Mouse (Mus musculus) embryonic stem cell, embryonic (primary cell): ENCODE data around the gene Tmem54.

Source experiments
- CTCF ChIA-PET, 4 experiments: fragments of 300-600 bp in 2 of 4; fragments of 350-600 bp in 2 of 4; sonication (Branson Sonifier 250); formaldehyde crosslinking; loops; one replicate each; lab custom pipeline; 2022; ENCODE audit warnings: inconsistent platforms in 2 of 4; lab: Charles Lee
- POLR2A ChIA-PET, 4 experiments: fragments of 300-600 bp in 2 of 4; fragments of 350-600 bp in 2 of 4; sonication (Branson Sonifier 250); formaldehyde crosslinking; loops; one replicate each; lab custom pipeline; 2022; ENCODE audit warnings: antibody characterized with exemption in 4 of 4, inconsistent platforms in 1 of 4; lab: Charles Lee

Gene Tmem54

DNA sequence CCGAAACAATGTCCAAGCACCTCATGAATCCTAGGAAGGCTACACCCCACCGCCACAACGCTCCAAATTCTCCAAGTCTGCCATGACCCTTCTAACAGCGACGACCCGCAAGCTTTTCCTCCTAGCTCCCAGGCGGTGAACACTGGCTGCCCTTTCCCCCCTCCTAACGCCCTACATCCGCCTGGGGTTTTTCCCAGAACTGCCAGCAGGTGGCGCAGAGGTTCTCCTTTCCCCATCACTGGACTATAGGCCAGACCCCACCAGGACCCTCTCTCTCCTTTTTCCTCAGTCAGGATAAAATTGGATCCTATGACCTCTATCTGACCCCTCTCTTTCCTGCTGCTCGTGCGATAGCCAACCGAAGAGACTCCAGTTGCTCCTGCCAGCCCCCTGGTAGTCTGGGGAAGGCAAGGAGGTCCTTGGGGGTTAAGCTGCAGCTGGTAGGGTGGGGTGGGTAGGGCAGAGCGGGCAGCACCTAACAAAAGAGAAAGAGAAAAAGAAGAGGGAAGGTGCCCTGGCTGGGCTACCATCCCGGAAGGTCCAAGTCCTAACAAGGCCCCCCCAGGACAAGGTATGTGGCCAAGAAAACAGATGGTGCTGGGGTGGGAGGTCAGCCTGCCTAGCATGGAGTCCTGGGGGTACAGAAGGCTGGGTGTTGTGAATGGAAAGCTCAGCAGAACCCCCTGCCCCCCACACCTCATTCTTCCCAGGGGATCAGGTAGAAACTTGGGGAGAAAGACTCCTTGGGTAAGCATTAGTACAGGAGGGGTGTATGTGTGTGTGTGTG is 29.6 kb downstream of the Tmem54 start:
- CTCF ChIA-PET: interaction anchor here (0.6 to 4.1 kb wide), 56 partner anchors 8 to 518 kb away, joined by 3 to 23 read pairs (median 4); partner anchors contain the start of genes Hpca (in 3 of the 4), Bsdc1 (in 1 of the 4), S100pbp (in 1 of the 4) and Yars (in 1 of the 4)
- POLR2A ChIA-PET: interaction anchor here (0.6 to 1.9 kb wide), 25 partner anchors 9 to 506 kb away, joined by 3 to 8 read pairs (median 4); partner anchors contain the start of genes Rnf19b (in 1 of the 4) and Txlna (in 1 of the 4)

DNA sequence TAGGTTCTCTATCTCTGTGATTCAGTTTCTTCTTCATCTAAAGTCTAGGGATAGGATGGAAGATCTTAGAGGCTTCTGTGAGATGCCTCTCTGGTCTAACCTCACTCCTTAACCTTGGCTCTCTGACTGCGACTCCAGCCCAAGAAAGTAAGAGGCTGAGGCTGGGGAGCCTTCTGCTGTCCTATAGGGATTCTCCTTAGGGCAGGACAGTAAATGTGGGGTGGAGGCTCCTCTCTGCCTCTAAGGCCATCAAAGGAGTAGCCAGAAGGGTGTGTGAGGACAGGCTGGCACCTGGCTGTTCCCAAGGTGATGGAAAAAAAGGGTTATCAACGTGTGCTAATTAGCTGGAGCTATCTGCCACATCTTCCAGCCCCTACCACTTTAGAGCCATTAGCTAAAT is 30.3 kb downstream of the Tmem54 start:
- POLR2A ChIA-PET: interaction anchor here in 3 of 4 experiments (1.3 to 1.9 kb wide), 5 partner anchors 10 to 78 kb away, joined by 4 to 8 read pairs (median 5); partner anchors contain the start of gene Rnf19b (in 1 of the 3)
- CTCF ChIA-PET: interaction anchor here (0.5 to 4.1 kb wide), 20 partner anchors 8 to 375 kb away, joined by 3 to 23 read pairs (median 6); partner anchors contain the start of genes Hpca (in 3 of the 4), S100pbp (in 1 of the 4) and Yars (in 1 of the 4)

DNA sequence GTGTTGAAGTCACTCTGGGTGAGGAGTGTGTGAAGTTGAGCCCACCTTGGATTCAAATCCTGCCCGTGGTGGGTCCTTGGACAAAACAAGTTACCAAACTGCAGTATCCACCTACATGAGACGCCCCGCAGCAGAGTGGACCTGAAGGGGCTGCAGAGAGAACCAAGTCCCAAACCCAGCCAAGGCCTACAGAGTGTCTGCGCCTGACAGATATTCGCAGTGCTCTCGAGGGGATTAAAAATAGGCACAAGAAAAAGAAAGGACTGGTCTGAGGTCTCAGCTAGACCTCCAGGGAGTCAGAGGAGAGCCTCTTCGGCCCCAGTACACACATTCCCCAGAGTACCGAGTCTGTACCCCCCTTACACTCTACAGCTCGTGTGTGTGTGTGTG is 30.8 kb downstream of the Tmem54 start:
- CTCF ChIA-PET: interaction anchor here in 3 of 4 experiments (0.5 to 4.1 kb wide), 6 partner anchors 11 to 375 kb away, joined by 3 to 23 read pairs (median 4); no protein-coding TSS in a partner anchor
- POLR2A ChIA-PET: interaction anchor here in 2 of 4 experiments (0.6 to 1.9 kb wide), 4 partner anchors 23 to 179 kb away, joined by 3 to 4 read pairs (median 4); partner anchors contain the start of genes Rnf19b (in 1 of the 2), S100pbp (in 1 of the 2) and Yars (in 1 of the 2)

DNA sequence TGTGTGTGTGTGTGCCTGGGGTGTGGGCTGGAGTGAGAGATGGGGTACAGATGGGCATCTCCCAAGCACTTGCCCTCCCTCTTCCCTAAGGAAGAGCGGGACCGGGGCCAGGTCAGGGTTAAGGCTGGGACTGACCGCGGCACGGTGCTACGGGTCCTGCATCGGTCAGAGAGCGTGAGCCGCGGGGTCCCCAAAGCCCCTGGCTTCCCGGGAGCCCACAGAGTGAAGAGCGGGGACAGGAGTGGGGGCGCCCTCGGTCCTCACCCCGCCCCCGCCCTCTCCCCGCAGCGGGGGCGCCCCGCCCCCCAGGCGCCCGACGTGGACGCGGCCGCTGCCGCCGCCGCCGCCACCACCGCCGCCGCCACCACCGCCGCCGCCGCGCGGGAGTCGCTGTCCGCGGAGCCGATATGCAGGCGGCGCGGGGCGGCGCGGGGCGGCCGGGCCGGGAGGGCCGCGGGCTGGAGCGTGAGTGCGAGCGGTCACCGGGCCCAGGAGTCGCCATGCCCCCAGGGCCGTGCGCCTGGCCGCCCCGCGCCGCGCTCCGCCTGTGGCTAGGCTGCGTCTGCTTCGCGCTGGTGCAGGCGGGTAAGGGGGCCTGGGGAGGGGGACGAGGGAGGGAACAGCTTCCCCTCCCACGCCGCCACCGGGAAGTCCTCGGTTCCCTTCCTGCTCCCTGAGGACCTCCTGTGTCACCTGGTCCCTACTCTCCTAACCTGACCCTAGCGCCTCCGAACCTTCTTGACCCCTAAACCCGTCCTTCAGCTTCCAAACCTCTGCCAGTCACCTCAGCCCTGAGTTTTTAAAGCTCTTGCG is 31.4 kb downstream of the Tmem54 start, which contains the start of gene Fndc5:
TSS of gene Fndc5 (plus strand) at position 421 of the 813 bp plus-strand sequence.
- POLR2A ChIA-PET: interaction anchor here (0.6 to 2.3 kb wide), 9 partner anchors 13 to 212 kb away, joined by 3 to 13 read pairs (median 3); partner anchors contain the start of genes Rnf19b (in 2 of the 4), S100pbp (in 1 of the 4) and Yars (in 1 of the 4)
- CTCF ChIA-PET: interaction anchor here in 3 of 4 experiments (0.6 to 4.1 kb wide), 9 partner anchors 10 to 318 kb away, joined by 3 to 23 read pairs (median 3); no protein-coding TSS in a partner anchor

DNA sequence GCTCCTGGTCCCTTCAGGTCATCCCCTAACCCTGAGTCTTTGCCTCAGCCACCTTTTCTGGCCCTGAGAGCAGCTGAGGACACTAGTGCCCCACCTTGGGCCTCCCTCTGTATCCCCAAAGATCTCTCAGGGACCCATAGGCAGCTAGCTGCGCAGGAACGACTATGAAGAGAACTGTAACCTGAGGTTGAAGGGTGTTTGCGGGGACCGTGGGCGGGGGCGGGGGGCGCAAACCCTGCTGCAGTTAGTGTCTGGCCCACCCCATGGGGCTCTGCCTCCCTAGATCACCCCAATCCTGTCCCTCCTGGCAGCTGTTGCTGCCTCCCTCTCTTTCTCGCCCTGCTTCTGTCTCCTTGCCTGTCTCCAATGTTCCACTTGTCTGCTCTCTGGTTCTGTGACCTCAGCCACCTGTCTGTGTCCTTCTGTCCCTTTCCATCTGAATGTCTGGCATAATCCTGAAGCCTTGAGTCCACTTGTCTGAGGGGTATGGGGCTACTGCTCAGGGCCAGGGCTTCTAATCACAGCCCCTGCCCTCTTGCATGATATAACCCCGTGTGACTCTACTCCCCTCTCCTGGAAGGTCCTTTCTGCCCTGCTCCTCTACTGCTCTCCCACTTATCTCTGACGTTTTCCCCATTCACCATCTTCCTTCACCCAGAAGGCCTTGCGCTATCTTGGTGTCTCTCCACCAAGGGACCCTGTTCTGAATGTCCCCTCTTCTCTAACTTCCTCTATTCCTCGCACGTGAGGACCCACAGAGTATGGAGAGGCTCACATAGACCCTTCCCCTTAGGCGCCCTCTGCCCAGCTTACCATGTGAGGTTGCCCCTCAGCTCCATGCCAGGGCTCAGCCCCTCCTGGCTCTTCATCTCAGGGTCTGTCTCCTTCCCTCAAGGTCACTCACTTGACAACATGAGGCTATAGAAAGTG is 32.3 kb downstream of the Tmem54 start:
- POLR2A ChIA-PET: interaction anchor here in 3 of 4 experiments (0.6 to 2.3 kb wide), 13 partner anchors 8 to 213 kb away, joined by 3 to 13 read pairs (median 3); partner anchors contain the start of genes Rnf19b (in 2 of the 3), S100pbp (in 1 of the 3) and Yars (in 1 of the 3)

DNA sequence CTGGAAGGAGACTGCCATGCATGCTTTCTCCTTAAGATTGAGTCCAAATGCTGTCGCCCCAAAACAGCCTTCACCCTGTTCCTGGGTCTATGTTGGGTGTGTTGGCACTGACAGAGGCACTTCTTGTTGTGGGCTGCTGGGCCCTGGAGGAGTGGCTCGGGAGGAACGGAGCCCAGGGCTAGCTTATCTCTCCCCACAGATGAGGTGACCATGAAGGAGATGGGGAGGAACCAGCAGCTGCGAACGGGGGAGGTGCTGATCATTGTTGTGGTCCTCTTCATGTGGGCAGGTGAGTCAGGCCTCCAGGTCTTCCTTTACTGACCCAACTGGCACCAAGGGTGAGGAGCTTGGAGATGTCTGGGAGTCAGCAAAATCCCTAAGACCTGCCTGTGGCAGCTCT is 34.3 kb downstream of the Tmem54 start:
- POLR2A ChIA-PET: interaction anchor here in 2 of 4 experiments (1.5 to 1.8 kb wide), 3 partner anchors 9 to 123 kb away, joined by 4 to 7 read pairs (median 4); partner anchors contain the start of gene Rnf19b (in 1 of the 2)

More for the DNA sequence above, 32.3 kb downstream of the Tmem54 start:
- CTCF ChIA-PET: interaction anchor here in 3 of 4 experiments (0.5 to 4.1 kb wide), 11 partner anchors 11 to 502 kb away, joined by 3 to 23 read pairs (median 3); partner anchors contain the start of gene Hpca (in 1 of the 3)

DNA sequence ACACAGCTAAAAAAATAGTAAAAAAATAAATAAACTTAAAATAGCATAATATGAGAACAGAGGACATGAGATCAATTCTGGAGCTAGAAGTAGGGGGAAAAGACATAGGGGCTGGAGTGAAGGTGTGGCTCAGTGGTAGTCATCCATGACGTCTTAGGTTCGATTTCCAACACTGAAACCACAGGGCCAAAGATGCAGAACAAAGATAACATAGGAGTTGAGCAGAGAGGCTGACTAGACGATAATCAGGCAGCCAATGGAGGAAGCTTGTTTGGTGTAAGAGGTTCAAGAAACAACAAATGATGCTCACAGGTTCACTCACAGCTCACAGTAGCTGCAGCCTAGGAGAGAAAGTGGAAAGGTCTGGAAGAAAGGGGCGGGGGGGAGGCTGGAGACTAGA is 35.5 kb downstream of the Tmem54 start:
- ChIA-PET POLR2A (interaction anchor here (0.7 to 1.6 kb wide), 5 partner anchors 9 to 83 kb away, joined by 3 to 7 read pairs (median 3); partner anchors contain the start of gene Rnf19b (in 1 of the 4)), CTCF (interaction anchor here in 2 of 4 experiments (0.6 to 1.1 kb wide), 4 partner anchors 11 to 46 kb away, joined by 3 to 5 read pairs (median 4); no protein-coding TSS in a partner anchor)

More for the DNA sequence above, 34.3 kb downstream of the Tmem54 start:
- CTCF ChIA-PET: interaction anchor here in 1 of 4 experiments (0.6 kb wide), 1 partner anchor 183 kb away, joined by 3 read pairs; no protein-coding TSS in a partner anchor

DNA sequence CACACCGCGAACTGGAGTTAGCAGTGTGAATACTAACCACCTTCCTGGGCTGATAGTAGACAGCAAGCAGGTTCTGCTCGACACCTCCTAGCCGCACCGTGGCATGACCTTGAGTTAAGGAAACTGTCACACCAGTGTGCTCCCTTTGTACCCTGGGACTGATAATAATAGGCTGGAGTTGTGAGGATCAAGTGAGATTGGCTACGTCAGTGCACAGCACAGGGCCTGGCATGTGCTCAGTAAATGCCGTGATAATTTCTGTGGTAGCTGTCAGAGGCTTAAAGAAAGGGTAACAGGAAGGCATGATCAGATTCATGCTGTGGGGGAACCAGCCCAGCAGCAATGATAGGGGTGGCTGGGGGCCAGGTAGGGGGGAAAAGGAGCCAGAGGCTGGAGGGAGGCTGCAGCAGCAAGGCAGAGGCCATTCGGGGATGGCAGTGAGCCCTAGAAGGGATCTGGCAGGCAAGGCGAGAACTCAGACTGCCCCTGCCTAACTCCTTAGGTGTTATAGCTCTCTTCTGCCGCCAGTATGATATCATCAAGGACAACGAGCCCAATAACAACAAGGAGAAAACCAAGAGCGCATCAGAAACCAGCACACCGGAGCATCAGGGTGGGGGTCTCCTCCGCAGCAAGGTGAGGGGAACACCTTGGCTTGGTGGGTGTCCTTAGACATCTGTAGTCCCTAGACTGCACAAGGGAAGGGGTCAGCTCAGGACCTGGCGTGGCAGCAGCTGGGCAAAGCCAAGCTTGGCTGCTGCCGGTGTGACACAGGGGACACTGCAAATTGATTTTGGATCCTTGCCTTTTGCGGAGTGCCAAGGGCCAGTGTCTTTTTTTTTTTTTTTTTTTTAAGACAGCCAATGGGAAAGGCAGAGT is 36.5 kb downstream of the Tmem54 start:
- CTCF ChIA-PET: interaction anchor here in 3 of 4 experiments (0.5 to 1.1 kb wide), 6 partner anchors 11 to 1100 kb away, joined by 3 to 5 read pairs (median 4); no protein-coding TSS in a partner anchor

DNA sequence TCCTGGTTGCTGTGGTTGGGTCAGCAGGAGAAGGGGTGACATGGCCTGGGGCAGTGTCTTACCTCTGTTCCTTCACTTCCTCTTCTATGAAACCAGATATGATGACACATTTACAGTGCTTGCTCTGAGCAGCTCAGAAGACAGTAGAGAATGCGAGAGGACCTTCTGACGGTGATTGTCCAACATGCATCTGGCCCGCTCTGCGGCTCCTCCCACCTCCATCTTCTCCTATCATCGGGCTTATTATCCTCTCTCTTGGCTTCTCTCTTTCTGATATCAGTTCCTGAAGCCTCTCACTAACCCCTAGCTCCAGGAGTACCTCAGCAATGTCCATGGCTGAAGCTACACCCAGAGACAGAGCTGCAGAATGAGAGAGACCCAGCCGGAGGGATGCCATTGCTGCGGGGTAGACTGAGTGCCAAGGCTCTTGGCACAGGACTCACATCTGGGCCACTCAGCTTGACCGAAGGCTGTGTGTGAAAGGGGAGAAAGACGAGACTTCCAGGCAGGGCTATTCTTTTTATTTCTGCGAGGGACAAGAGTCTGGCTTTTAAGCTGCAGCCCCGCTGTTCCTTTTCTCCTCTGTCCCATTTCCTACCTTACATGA is 37.2 kb downstream of the Tmem54 start:
- ChIA-PET CTCF (interaction anchor here in 3 of 4 experiments (0.7 to 2.1 kb wide), 7 partner anchors 8 to 1099 kb away, joined by 3 to 10 read pairs (median 4); no protein-coding TSS in a partner anchor), POLR2A (interaction anchor here in 2 of 4 experiments (1.0 to 1.6 kb wide), 6 partner anchors 13 to 258 kb away, joined by 3 to 6 read pairs (median 4); partner anchors contain the start of gene Rnf19b (in 1 of the 2))

More for the DNA sequence above, 36.5 kb downstream of the Tmem54 start:
- POLR2A ChIA-PET: interaction anchor here in 2 of 4 experiments (1.2 to 1.4 kb wide), 3 partner anchors 17 to 259 kb away, joined by 3 to 4 read pairs (median 3); no protein-coding TSS in a partner anchor

DNA sequence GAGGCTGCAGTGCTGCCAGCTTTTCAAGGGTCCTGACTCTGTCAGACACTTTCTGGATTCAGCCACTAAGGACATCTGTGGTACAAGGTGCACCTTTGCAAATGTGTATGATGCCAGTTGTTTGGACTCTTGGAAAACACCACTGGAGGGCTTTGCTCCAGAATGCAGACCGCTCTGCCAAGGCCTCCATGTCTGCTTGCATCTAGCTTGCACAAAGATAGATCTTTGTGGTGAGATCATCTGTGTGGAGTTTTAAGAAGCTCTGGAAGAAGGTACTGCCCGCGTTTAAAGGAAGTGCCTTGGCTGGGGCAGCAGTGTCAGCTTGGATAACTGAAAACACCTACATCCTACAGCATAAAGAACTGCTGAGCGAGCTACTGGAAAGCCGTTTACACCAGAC is 38.2 kb downstream of the Tmem54 start:
- POLR2A ChIA-PET: interaction anchor here in 3 of 4 experiments (0.5 to 1.7 kb wide), 11 partner anchors 9 to 320 kb away, joined by 3 to 6 read pairs (median 4); partner anchors contain the start of gene Rnf19b (in 1 of the 3)

DNA sequence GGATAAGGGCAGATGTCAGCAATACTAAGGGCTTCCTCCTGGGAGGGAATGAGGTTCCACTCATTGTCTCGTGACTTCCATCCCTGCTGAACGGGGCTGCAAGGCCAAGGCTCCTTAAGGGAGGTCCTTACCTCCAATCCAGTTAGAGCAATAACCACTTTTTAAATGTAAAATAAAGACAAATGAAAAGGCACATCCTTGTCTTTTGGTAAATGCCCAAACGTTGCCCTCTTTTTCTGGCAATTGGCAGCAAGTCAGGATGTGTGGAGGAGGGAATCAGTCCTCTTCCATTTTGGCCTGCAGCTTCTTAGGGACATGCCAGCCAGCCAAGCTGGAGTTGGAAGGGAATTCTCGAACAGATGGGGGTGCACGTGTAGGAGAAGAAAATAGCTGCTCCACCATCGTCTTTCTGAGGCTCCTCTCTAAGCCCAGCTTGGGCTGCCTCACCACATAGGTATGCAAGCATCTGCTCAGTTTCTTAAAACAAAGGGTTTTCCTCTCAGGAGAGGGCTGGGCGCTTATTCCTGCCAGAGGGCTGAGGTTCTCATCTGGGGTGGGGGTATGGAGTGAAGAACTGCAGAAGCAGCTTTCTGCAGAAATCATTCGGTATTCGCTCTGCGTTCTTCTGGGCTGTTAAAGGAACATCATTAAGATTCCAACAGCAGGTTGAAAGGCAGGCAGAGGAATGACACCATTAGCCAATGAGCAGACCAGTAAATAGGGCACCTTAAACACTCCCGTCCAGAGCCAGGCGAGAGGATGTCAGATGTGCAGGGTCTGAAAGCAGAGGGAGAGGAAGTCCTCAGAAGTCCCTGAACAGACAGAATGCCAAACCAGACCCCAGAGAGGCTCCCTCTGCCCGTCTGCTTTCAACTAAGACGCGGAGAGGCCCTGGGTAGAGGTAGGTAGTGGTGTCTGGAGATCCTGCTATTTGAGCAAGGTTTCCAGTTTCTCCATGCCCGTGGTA is 39.3 kb downstream of the Tmem54 start:
- POLR2A ChIA-PET: interaction anchor here in 3 of 4 experiments (0.7 to 1.7 kb wide), 6 partner anchors 10 to 182 kb away, joined by 3 to 6 read pairs (median 4); partner anchors contain the start of gene Rnf19b (in 1 of the 3)
- CTCF ChIA-PET: interaction anchor here in 2 of 4 experiments (1.2 to 2.1 kb wide), 4 partner anchors 10 kb away, joined by 3 to 10 read pairs (median 8); no protein-coding TSS in a partner anchor

More for the DNA sequence above, 38.2 kb downstream of the Tmem54 start:
- CTCF ChIA-PET: interaction anchor here in 3 of 4 experiments (0.6 to 2.1 kb wide), 8 partner anchors 9 to 366 kb away, joined by 3 to 10 read pairs (median 6); no protein-coding TSS in a partner anchor

DNA sequence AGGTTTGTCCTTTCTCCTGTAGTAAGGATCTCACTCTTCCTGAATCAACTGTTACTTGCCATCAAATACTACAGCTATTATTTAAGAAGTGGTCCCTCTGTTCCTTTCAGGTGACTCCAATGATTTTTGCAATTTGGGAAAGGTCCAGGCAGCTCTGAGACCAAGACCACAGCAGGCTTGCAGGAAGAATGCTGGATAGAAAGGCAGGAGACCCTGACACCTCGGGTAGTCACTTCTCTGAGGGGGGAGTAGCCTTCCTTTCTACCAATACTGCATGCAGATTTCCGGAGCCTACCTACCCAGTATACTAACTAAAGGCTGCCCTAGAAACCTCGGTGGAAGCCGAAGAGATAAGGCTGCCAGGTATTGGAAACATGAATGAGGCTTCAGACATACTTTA is 40.1 kb downstream of the Tmem54 start:
- ChIA-PET POLR2A (interaction anchor here in 2 of 4 experiments (0.8 to 1.4 kb wide), 3 partner anchors 15 to 85 kb away, joined by 3 to 4 read pairs (median 3); no protein-coding TSS in a partner anchor), CTCF (interaction anchor here in 2 of 4 experiments (1.2 to 2.1 kb wide), 2 partner anchors 11 kb away, joined by 3 to 7 read pairs; no protein-coding TSS in a partner anchor)

DNA sequence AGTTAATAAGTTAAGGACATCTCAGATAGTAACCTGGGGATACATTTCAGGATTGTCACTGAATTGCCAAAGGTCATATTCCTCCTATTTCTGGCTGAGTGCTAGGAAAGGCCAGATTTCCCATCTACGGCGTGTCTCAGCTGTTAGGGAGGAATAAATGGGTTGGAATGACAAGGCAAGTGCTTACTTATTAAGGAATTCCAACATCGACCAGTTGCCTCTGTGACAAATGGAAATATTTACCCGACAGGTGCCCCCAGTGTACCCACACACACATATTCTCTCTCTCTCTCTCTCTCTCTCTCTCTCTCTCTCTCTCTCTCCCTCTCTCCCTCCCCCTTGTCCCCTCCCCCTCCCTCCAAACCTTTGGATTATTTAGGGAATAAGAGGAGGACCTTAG is 40.6 kb downstream of the Tmem54 start:
- POLR2A ChIA-PET: interaction anchor here in 2 of 4 experiments (0.6 to 0.8 kb wide), 2 partner anchors 19 to 65 kb away, joined by 3 to 4 read pairs; no protein-coding TSS in a partner anchor
- CTCF ChIA-PET: interaction anchor here in 3 of 4 experiments (0.6 to 2.1 kb wide), 5 partner anchors 11 to 667 kb away, joined by 3 to 7 read pairs (median 5); no protein-coding TSS in a partner anchor
